Mouse (Mus musculus) hindbrain, embryonic 10.5 days (tissue): Measurements from ENCODE around the gene Cep55. TPM values are rescaled to one million over a fixed set of nuclear protein-coding genes. Genes with fewer than 3 reads are reported as not detected.

Experiments used
- DNase-seq: peaks from one replicate; pipeline ENCODE4 v3.0.0-alpha.2; 2017; ENCODE audit warnings: low spot score
- H3K27ac ChIP-seq: fragments of 300-500 bp; sonication (generic); 2 replicates; pipeline ENCODE4 v1.5.1; 2016; ENCODE audit warnings: mild to moderate bottlenecking, moderate library complexity
- H3K27me3 ChIP-seq: fragments of 300-500 bp; sonication (generic); 2 replicates; pipeline ENCODE4 v1.6.1; 2016; ENCODE audit warnings: mild to moderate bottlenecking; ENCODE audit not compliant: poor library complexity, insufficient read depth, severe bottlenecking
- H3K36me3 ChIP-seq: fragments of 300-500 bp; sonication (generic); 2 replicates; pipeline ENCODE4 v1.6.1; 2016; ENCODE audit warnings: mild to moderate bottlenecking, moderate library complexity
- H3K4me1 ChIP-seq: fragments of 300-500 bp; sonication (generic); replicated peaks from 2 replicates; pipeline ENCODE4 v1.6.1; 2016; ENCODE audit warnings: mild to moderate bottlenecking
- H3K4me3 ChIP-seq: fragments of 300-500 bp; sonication (generic); 2 replicates; pipeline ENCODE4 v1.5.1; 2016; ENCODE audit warnings: mild to moderate bottlenecking, moderate library complexity
- H3K9me3 ChIP-seq: fragments of 300-500 bp; sonication (generic); 2 replicates; pipeline ENCODE4 v1.6.1; 2016; ENCODE audit warnings: mild to moderate bottlenecking, moderate library complexity
- WGBS: fragments of 180-500 bp; shearing (Covaris S2); methylation state at CpG from one replicate; pipeline ENCODE4 v1.1.7; 2016; 5-methylcytosine and 5-hydroxymethylcytosine counted together
- polyA plus RNA-seq: library from polyadenylated mRNA; unstranded; fragments of >200 nt; fragmentation: Nextera tagmentation; extraction: Ambion mirVana; gene quantifications from 2 replicates; pipeline ENCODE4 v1.2.1, GENCODE M21; 2016

Gene Cep55
- polyA plus RNA-seq, 1 experiment from 2014 or later, result 33.5 TPM

DNA sequence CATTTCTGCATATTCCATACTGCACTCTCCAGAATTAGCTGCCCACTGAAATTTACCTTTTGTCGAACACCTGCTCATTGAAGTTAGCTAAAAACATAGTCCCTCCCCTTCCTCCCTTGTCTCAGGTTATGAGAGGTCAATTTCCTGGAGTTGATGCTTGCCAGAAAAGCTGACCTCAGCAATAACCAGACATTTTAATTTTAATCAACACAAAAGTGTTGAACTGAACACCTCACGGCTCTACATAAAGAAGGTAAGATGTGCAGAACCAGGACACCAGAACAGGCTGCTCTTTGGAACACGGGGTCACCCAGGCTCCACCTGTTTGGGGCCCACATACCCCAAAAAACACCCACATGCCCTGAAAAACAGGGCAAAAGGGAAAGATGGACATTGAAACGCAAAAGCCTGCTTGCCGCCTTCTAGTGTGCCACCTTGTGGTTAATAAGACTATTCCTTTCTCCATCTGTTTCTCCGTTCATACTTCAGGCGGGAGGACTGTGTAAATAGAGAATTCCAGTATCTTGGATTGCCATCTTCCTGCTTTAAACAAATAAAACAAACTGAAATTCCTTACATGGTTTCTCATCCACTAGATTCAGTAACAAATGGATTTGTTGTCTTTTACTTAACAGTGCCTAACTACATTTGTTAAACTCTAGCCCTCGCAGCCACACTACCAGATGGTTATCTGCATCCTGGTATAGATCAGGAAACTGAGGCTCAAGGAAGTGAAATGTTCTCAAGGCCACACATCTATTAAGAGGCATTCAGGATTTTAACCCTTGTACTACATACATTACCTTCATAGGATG lies 1.4 kb upstream of the Cep55 start:
- H3K9me3 ChIP-seq, result no peaks in the 10 kb centered on the region
- peak overlapping the region; percentile 93 for H3K27ac ChIP-seq
- peak overlapping the region; percentile 76 for H3K4me3 ChIP-seq
- H3K4me1 ChIP-seq, result peaks cover 25% of the 10 kb centered on the region
- peaks cover 18% of the 10 kb centered on the region for H3K36me3 ChIP-seq
- DNase-seq, result peak; percentile 26
- WGBS, result 31% methylated on average over 8 of the region's 8 CpGs
- H3K27me3 ChIP-seq, result no peaks in the 10 kb centered on the region

DNA sequence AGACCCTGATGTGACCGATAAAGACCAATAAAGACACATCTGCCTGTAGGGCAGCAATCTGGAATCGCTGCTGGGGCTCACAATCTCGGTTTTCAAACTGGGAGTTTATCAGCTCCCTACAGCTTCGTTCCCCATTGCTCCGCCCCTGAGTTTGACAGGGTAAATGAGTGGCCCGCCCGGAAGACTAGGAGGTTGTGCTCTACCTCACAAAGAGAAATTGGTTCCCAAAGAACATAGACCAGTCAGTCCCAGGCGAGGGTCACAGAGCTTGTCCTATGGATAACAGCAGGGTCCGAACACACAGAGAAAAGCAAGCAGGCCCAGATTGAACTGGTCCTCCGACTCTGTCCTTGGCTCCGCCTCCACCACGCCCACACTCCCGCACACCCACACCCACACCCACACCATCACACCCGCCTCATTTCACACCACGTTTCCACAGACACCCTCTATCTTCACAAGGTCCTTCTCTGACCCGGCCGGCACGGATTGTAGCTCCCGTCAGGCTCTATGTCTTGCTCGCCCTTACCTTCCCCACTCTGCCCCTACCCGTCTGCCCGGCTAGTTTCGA lies 577 bp upstream of the Cep55 start:
- no peak for DNase-seq
- H3K27me3 ChIP-seq, result no peaks in the 10 kb centered on the region
- no peaks in the 10 kb centered on the region for H3K9me3 ChIP-seq
- under 1% methylated on average over 23 of the region's 23 CpGs for WGBS
- H3K4me1 ChIP-seq, result peaks cover 25% of the 10 kb centered on the region
- peak overlapping the region; percentile 93 for H3K27ac ChIP-seq
- H3K4me3 ChIP-seq, result peak overlapping the region; percentile 76
- peaks cover 26% of the 10 kb centered on the region for H3K36me3 ChIP-seq

DNA sequence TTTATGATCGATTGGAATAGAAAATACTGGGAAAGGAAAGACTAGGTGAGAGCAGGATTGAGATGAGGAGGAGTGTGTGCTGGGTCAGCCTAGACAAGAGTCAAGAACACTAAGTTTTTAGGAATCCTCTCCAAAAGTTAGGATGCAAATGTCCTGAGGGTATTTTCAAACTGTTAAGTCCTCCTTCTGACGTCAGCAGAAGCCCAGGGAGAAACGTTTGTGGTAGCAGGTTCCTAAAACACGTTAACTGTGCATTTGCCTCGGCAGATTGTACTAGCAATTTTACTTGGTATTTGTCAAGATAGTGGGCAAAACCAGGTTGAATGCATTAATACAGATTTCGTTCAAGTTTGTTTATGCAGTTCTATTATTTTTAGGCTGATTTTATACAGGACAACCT lies 987 bp downstream of the Cep55 start:
- DNase-seq, result no peak
- no peaks in the 10 kb centered on the region for H3K9me3 ChIP-seq
- no peaks in the 10 kb centered on the region for H3K27me3 ChIP-seq
- peak overlapping the region; percentile 93 for H3K27ac ChIP-seq
- peaks cover 25% of the 10 kb centered on the region for H3K4me1 ChIP-seq
- peak overlapping the region; percentile 76 for H3K4me3 ChIP-seq
- 26% methylated on average over 6 of the region's 6 CpGs for WGBS
- peaks cover 41% of the 10 kb centered on the region for H3K36me3 ChIP-seq

DNA sequence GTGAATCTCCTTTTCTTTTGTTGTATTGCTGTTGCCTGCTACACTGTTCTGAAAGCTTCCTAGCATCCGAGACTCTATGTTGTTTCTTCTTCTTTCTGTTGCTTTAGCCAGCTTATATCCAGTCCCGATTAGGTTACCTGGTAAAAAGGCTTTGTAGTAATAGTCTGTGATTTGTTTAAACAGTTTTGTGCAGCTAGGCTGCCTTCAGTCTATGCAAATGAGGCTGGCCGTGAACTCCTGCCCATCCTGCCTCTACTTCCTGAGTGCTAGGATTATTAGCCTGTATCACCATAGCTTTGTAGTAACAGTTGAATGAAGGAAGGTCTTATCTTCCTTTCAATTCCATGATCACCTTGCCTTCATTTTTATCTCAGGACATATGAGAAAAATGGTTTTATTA lies 1.5 kb downstream of the Cep55 start:
- Histone ChIP-seq H3K4me3 (peak overlapping the region; percentile 76), H3K4me1 (peaks cover 25% of the 10 kb centered on the region), H3K36me3 (peaks cover 46% of the 10 kb centered on the region), H3K27ac (no peak overlapping the region; the same call in 1 of the 2 replicates), H3K9me3 (no peaks in the 10 kb centered on the region), H3K27me3 (no peaks in the 10 kb centered on the region)
- DNase-seq, result no peak
- whole genome bisulfite sequencing, result 68% methylated on average over 3 of the region's 3 CpGs

DNA sequence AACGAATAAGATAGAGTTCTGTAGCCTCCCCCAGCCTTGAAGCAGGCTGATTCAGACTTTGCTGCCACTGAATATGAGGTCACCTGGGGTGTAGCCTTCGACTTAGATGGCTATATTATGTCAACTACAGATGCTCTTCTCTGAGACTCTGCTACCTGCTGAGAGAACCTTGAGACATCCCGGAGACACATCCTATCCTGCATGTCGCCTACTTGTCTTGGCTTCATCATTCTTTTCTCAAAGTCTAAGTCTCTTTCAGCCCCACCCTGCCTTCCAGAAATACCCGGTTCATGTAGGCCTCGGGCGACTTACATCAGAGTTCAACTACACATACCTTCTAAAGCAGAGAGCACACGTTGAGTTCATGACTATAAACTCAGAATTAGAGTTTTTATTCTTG lies 2.1 kb downstream of the Cep55 start:
- 92% methylated on average over 8 of the region's 8 CpGs for WGBS
- Histone ChIP-seq H3K36me3 (peaks cover 53% of the 10 kb centered on the region), H3K4me3 (0 out of 2 replicates have a peak overlapping the region, but pooled peaks have one; percentile 76)

DNA sequence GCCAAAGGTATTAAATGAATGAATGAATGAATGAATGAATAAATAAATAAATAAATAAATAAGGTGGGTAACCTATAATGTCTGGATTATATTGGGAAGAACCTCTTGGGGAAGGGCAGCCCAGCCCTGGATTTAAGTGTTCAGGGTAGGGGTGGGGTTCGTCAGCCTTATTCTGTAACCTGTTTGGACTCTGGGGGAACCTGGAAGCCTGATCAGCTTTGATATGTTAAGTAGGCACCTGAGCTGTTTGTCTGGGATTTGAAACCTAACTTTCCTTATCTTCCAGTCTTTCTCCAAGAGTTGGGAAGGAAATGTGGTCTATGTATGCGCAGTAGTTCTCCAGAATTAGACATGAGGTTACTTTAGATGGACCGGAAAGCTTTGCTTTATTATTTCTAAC lies 8.4 kb downstream of the Cep55 start:
- H3K4me3 ChIP-seq, result no peak overlapping the region
- H3K36me3 ChIP-seq, result peaks cover 90% of the 10 kb centered on the region
- H3K4me1 ChIP-seq, result no peaks in the 10 kb centered on the region
- no peak for DNase-seq
- WGBS, result 88% methylated on average over 3 of the region's 3 CpGs
- H3K9me3 ChIP-seq, result no peaks in the 10 kb centered on the region
- H3K27me3 ChIP-seq, result no peaks in the 10 kb centered on the region
- H3K27ac ChIP-seq, result no peak overlapping the region

More for the DNA sequence above, 2.1 kb downstream of the Cep55 start:
- Histone ChIP-seq H3K27me3 (no peaks in the 10 kb centered on the region), H3K4me1 (peaks cover 25% of the 10 kb centered on the region), H3K27ac (no peak overlapping the region), H3K9me3 (no peaks in the 10 kb centered on the region)
- no peak for DNase-seq

DNA sequence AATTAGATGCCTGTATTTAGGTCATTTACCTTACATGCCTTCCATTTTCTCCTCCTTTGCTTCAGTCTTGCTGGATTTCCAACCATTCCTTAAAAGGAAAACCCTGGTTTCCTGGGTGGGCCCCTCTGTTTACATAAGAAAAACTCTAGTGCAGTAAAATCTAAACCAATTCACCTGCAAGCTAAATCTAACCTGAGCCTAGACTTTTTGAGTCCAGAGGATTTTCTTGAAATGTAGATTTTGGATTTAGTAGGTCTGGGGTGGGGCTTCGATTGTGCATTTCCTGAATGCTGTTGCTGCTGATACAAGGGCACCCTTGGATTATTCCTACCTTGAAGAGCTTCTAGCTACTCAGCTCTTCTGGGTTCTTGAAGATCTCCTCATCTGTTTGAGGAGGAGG lies 9.2 kb downstream of the Cep55 start:
- H3K27ac ChIP-seq, result no peak overlapping the region
- H3K4me1 ChIP-seq, result no peaks in the 10 kb centered on the region
- H3K27me3 ChIP-seq, result no peaks in the 10 kb centered on the region
- H3K36me3 ChIP-seq, result peaks cover 90% of the 10 kb centered on the region
- no peaks in the 10 kb centered on the region for H3K9me3 ChIP-seq
- DNase-seq, result no peak
- WGBS, result 94% methylated on average over 1 of the region's 1 CpGs
- no peak overlapping the region for H3K4me3 ChIP-seq

DNA sequence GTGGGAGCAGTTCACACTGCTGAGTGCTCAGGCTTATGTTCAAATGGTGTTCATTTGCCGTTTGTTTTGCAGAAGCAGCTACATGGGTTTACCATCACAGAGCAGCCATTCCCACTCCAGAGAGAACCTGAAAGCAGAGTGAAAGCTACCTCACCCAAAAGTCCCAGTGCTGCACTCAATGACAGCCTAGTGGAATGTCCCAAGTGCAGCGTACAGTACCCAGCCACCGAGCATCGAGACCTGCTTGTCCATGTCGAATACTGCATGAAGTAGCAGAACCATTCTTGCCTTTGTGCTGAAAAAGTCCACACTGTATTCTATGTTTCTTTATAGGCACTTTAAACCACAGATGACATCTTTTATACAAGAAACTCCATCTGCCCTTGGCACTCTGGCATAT lies 18.4 kb downstream of the Cep55 start:
- H3K9me3 ChIP-seq, result no peaks in the 10 kb centered on the region
- H3K4me3 ChIP-seq, result no peak overlapping the region
- WGBS, result 96% methylated on average over 5 of the region's 5 CpGs
- no peaks in the 10 kb centered on the region for H3K27me3 ChIP-seq
- DNase-seq, result no peak
- no peaks in the 10 kb centered on the region for H3K4me1 ChIP-seq
- peaks cover 64% of the 10 kb centered on the region for H3K36me3 ChIP-seq
- no peak overlapping the region for H3K27ac ChIP-seq

DNA sequence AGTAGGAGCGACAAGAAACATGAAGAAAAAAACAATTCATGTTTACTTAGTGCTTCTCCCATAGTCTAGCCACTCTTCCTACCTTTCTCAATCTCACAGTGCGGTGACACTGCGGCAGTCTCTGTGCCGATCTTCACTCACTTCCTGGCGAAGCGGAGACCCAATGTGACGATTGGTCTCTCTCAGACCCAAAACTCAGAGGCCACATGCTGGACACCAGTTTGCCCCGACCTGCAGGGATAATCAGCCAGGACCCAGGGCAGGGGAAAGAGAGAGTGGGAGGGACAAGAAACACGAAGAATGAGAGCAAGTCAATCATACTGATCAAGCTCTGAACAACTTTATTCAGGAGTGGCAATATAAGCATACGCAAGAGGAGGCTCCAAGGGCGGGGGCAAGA lies 20.2 kb downstream of the Cep55 start:
- Histone ChIP-seq H3K27me3 (no peaks in the 10 kb centered on the region), H3K4me1 (no peaks in the 10 kb centered on the region), H3K9me3 (no peaks in the 10 kb centered on the region), H3K4me3 (no peak overlapping the region), H3K36me3 (peaks cover 46% of the 10 kb centered on the region), H3K27ac (no peak overlapping the region)
- WGBS, result 83% methylated on average over 11 of the region's 11 CpGs
- DNase-seq, result no peak

DNA sequence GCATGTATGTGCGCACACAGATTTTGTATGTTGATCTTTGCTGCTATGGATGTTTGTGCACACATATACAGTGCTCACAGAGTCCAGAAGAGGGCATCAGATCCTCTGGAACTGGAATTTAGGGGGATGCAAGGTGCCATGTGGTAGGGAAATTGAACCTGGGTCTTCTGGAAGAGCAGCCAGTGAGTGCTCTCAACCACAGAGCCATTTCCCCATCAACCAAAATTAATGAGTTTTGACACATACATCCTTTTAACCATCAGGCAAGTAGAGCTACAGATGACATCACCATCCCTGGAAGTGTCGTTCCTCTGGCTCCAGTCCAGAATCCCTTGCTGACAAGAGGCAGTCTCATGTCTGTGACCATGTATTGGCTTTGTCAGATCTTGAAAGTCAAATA lies 21.4 kb downstream of the Cep55 start:
- Histone ChIP-seq H3K9me3 (no peaks in the 10 kb centered on the region), H3K36me3 (peaks cover 34% of the 10 kb centered on the region), H3K4me1 (no peaks in the 10 kb centered on the region), H3K27ac (no peak overlapping the region), H3K27me3 (no peaks in the 10 kb centered on the region), H3K4me3 (no peak overlapping the region)
- no peak for DNase-seq
- 86% methylated on average over 2 of the region's 2 CpGs for WGBS

DNA sequence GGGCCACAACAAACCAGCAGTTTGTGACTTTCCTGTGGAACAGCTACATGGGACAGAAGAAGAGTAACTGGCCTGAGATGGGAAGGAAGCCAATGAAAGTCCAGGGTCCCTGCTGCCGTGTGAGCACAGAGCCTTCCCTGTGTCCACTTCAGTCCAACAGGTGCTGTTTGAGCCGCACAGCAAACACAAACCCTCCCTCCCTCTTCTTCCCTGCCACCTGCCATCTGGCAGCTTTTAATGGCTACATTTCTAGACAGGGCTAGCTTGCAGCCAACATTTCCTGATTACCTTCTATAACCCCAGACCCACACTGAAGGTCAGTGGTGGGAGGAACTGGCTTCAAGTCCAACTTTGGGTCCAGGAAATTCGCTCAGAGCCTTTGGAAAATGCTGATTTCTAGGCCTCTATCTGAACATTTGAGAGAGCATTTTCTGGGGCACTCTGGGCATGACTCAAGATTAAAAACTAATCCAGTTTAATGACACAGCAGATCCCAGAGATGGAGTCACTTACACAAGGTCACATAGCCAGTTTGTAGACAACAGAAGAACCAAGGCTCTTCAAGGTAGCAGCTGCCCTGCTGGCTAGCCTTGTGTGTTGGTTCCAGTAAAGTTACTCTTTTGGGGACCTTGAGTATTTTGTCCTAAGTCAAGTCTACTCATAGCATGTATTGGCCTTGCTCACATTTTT lies 23.2 kb downstream of the Cep55 start:
- Histone ChIP-seq H3K27me3 (no peaks in the 10 kb centered on the region), H3K4me1 (no peaks in the 10 kb centered on the region), H3K27ac (no peak overlapping the region), H3K9me3 (no peaks in the 10 kb centered on the region), H3K4me3 (no peak overlapping the region), H3K36me3 (peaks cover 16% of the 10 kb centered on the region)
- 85% methylated on average over 3 of the region's 3 CpGs for WGBS
- DNase-seq, result no peak

DNA sequence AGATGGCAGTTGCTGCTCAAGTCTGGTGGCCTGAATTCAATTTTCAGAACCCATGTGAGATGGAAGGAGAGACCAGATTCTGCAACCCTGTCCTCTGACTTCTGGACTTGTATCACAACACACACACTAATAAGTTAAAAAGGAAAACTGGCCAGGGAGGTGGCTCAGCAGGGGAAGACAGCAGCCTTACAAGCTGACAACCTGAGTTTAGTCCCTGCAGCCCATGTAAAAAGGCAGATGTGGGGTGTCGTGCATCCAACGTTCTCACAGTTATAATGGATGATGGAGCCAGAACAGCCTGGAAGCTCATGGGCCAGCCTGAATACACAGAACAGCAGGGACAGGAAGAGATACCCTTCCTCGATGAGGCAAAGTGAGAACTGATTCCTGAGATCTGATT lies 26.6 kb downstream of the Cep55 start:
- Histone ChIP-seq H3K27ac (no peak overlapping the region), H3K4me3 (no peak overlapping the region), H3K27me3 (0 out of 2 replicates have a peak, but pooled peaks cover 3% of the 10 kb centered on the region), H3K9me3 (no peaks in the 10 kb centered on the region), H3K36me3 (no peaks in the 10 kb centered on the region), H3K4me1 (no peaks in the 10 kb centered on the region)
- no peak for DNase-seq
- 82% methylated on average over 3 of the region's 3 CpGs for WGBS

DNA sequence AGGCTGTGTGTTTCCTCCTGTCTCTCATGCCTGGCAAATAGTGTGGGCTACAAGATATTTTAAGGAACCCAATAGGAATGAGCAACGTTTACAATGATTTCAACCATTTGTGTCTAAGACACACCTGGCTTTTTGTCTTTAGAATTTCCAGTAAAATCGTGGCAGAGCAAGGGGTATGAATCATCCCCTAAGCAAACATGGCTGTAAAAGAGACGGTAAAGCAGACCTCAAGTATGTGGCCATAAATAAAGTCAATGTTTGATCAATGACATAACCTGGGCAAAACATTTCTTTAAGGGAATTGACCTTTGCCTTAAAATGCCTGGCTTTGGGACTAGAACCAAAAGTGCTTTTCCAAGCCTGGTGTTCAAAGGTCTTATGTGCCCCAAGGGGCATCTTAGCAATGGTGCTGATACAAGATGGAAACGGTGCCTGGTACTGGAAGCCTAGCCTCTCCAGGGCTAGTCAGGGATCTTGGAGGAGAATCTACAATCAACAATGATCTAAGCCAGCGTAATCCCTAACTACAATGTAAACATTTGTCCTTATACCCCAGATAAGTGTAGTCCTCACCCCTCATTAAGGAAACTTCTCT lies 28.2 kb downstream of the Cep55 start:
- Histone ChIP-seq H3K9me3 (no peaks in the 10 kb centered on the region), H3K4me1 (no peaks in the 10 kb centered on the region), H3K4me3 (no peak overlapping the region), H3K27ac (no peak overlapping the region), H3K27me3 (0 out of 2 replicates have a peak, but pooled peaks cover 3% of the 10 kb centered on the region), H3K36me3 (no peaks in the 10 kb centered on the region)
- 78% methylated on average over 5 of the region's 5 CpGs for WGBS
- DNase-seq, result no peak
